Mouse (Mus musculus) stomach, embryonic 16.5 days (tissue): ENCODE data around the gene Polr2b. TPM values are rescaled to one million over a fixed set of nuclear protein-coding genes. Genes with fewer than 3 reads are reported as not detected.

Experiments used
- ATAC-seq: fragments of 200-750 bp; cut with Nextera tagmentation; 2 replicates; pipeline ENCODE4 v1.8.0; 2017; ENCODE audit warnings: moderate number of reproducible peaks, moderate TSS enrichment; ENCODE audit not compliant: insufficient read depth, low FRiP score
- H3K27ac ChIP-seq: fragments of 300-500 bp; sonication (generic); 2 replicates; pipeline ENCODE4 v1.5.1; 2014; ENCODE audit warnings: low read length
- H3K27me3 ChIP-seq: fragments of 300-500 bp; sonication (generic); 2 replicates; pipeline ENCODE4 v1.6.1; 2014; ENCODE audit warnings: low read length, control low read depth, mixed read lengths; ENCODE audit not compliant: control insufficient read depth, insufficient read depth
- H3K36me3 ChIP-seq: fragments of 300-500 bp; sonication (generic); 2 replicates; pipeline ENCODE4 v1.6.1; 2014; ENCODE audit warnings: low read length; ENCODE audit not compliant: control insufficient read depth, insufficient read depth
- H3K4me1 ChIP-seq: fragments of 300-500 bp; sonication (generic); 2 replicates; pipeline ENCODE4 v1.6.1; 2014; ENCODE audit warnings: low read length, control low read depth, mixed read lengths; ENCODE audit not compliant: control insufficient read depth, insufficient read depth
- H3K4me2 ChIP-seq: fragments of 300-500 bp; sonication (generic); 2 replicates; pipeline ENCODE4 v1.6.1; 2014; ENCODE audit warnings: low read depth, low read length, mixed read lengths
- H3K4me3 ChIP-seq: fragments of 300-500 bp; sonication (generic); replicated peaks from 2 replicates; pipeline ENCODE4 v1.5.1; 2014; ENCODE audit warnings: mild to moderate bottlenecking, low read length
- H3K9ac ChIP-seq: fragments of 300-500 bp; sonication (generic); 2 replicates; pipeline ENCODE4 v1.6.1; 2014; ENCODE audit warnings: low read length
- H3K9me3 ChIP-seq: fragments of 300-500 bp; sonication (generic); replicated peaks from 2 replicates; pipeline ENCODE4 v1.6.1; 2016; ENCODE audit warnings: low read length, control low read depth; ENCODE audit not compliant: control insufficient read depth
- WGBS: fragments of 180-500 bp; shearing (Covaris S2); extraction: QIAGEN DNeasy Blood & Tissue Kit; methylation state at CpG from one replicate; pipeline ENCODE4 v1.1.7; 2014; 5-methylcytosine and 5-hydroxymethylcytosine counted together
- polyA plus RNA-seq: library from polyadenylated mRNA; unstranded; fragments of >200 nt; fragmentation: Nextera tagmentation; extraction: Ambion mirVana; gene quantifications from 2 replicates; pipeline ENCODE4 v1.2.1, GENCODE M21; 2015

Polr2b gene
- polyA plus RNA-seq, 1 experiment from 2014 or later: 51.1 TPM

DNA sequence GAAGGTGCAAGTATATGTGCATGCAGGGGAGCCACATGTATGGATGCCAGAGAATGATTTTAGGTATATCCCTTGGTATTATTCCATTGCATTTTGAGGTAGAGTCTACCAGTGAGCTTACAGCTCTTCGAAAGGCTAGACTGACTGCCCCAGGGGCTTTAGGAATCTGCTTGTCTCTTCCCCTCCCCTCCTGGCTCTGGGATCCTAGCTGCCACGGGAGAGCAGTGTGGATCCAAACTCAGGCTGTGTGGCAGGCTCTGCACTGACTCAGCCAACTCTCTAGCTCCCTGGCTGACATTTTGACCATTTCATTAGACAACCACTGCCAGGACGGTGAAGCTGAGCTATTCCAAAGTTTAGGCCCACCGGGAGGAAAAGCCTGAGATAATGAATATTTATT lies 65.6 kb downstream of the Polr2b start:
- ATAC-seq: no peak
- WGBS: 69% methylated on average over 4 of the region's 4 CpGs
- H3K27me3 ChIP-seq: no peaks in the 10 kb centered on the region
- H3K36me3 ChIP-seq: no peaks in the 10 kb centered on the region
- no peak overlapping the region for H3K27ac ChIP-seq
- no peak overlapping the region for H3K9ac ChIP-seq
- no peak overlapping the region for H3K4me3 ChIP-seq
- H3K9me3 ChIP-seq: no peaks in the 10 kb centered on the region
- H3K4me2 ChIP-seq: no peak overlapping the region
- no peaks in the 10 kb centered on the region for H3K4me1 ChIP-seq

DNA sequence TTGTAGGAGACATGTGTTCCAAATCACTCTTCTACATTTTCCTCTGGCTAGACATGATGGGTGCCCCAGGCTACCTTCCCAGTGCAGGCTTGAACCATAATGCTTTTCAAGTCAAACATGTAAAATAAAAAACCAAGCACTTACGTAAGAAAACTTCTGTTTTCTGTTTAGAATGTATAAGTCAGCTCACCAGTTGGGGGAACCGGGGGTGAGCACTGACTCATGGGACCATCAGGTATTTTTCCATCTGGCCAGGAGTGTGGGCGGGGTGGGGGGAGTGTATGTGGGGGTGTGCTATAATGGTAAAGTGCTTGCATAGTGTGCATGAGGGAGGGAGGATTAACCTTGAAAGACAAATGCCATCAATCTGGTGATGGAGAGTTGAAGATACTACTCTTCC lies 68.1 kb downstream of the Polr2b start:
- no peak overlapping the region for H3K27ac ChIP-seq
- H3K9ac ChIP-seq: no peak overlapping the region
- 83% methylated on average over 3 of the region's 3 CpGs for WGBS
- H3K9me3 ChIP-seq: no peaks in the 10 kb centered on the region
- ATAC-seq: no peak
- no peaks in the 10 kb centered on the region for H3K36me3 ChIP-seq
- no peak overlapping the region for H3K4me3 ChIP-seq
- H3K27me3 ChIP-seq: no peaks in the 10 kb centered on the region
- no peak overlapping the region for H3K4me2 ChIP-seq
- no peaks in the 10 kb centered on the region for H3K4me1 ChIP-seq

DNA sequence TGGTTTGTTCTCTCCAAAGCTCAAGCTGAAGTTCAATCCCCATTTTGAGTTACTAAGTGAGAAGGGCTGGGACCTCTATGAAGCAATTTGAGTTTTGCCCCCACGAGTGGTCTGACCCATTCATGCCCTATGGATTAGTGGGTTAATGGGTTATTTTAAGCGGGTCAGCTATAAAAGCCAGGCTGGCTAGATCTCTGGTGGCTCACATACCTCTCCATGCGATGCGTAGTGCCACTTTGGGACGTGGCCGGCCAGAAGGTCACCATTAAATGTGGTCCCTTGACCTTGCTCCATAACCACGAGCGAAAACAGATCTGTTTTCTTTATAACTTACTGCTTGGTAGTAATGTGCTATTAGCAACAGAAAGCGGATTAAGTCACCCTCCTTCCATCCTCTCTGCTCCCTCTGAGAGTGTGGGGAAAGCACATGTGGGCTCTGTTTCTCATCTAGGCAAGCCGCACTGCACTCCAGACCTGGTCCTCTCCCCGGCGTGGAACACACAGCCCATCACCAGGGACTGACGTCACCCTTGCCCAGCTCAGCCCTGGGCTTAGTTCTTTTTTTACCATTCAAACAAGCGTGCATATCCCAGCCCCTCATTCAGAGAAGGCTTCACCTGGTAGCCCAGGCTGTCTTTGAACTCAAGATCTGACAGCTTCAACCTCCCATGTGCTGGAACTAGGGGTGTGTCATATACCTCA lies 69.6 kb downstream of the Polr2b start:
- H3K27ac ChIP-seq: no peak overlapping the region
- no peaks in the 10 kb centered on the region for H3K36me3 ChIP-seq
- H3K4me2 ChIP-seq: no peak overlapping the region
- H3K9ac ChIP-seq: no peak overlapping the region
- ATAC-seq: no peak
- 74% methylated on average over 14 of the region's 14 CpGs for WGBS
- H3K4me1 ChIP-seq: 0 out of 2 replicates have a peak, but pooled peaks cover 3% of the 10 kb centered on the region
- no peaks in the 10 kb centered on the region for H3K27me3 ChIP-seq
- no peaks in the 10 kb centered on the region for H3K9me3 ChIP-seq
- H3K4me3 ChIP-seq: no peak overlapping the region

DNA sequence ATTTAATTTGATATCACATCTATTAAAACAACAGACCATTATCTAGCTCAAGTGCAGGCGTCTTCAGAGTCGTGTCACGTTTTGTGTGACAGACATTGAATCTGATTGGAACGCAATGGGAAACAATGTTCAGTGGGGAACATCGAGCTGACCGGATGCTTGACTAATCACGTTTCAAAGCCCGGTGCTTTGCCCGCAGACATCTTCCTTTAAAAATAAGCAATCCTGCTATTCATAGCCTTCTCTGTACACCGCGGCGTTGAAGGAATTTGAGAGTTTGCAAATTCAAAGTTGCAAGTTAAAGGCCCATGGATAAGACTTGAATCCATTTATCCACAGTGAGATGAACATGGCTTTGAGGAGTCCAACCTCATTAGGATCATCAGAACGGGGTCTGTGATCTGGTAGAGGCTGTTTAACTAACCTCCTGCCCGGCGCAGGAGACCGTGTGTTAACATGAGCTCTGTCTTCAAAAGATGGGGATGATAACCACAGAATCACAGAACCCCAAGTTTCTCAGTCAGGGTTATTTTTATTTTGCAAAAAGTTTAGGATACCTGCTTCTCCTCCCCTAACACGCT lies 70.5 kb downstream of the Polr2b start:
- Histone ChIP-seq H3K4me1 (0 out of 2 replicates have a peak, but pooled peaks cover 3% of the 10 kb centered on the region), H3K4me3 (no peak overlapping the region), H3K9ac (no peak overlapping the region), H3K27ac (no peak overlapping the region), H3K9me3 (no peaks in the 10 kb centered on the region), H3K36me3 (no peaks in the 10 kb centered on the region), H3K27me3 (no peaks in the 10 kb centered on the region), H3K4me2 (no peak overlapping the region)
- WGBS: 81% methylated on average over 17 of the region's 17 CpGs
- no peak for ATAC-seq

DNA sequence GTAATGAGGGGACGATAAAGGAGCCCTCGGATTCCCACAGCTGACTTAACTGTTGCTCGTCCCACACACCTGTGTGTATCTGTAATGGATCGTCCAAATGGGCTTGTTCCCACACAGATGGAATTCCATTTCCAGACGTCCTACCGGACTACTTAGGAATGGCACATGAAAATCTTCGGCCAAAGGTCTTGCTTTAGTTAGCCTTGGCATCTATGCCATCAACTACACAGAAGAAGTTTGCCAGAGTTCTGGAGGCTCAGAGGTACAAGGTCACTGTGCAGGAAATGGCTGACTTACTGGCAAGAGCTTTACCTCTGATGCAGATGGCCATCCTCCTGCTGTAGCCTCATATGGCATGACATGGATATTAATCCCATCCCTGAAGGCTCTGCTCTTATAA lies 71.3 kb downstream of the Polr2b start:
- H3K9ac ChIP-seq: no peak overlapping the region
- peaks cover 6% of the 10 kb centered on the region for H3K4me1 ChIP-seq
- no peak overlapping the region for H3K4me2 ChIP-seq
- 87% methylated on average over 7 of the region's 7 CpGs for WGBS
- H3K27ac ChIP-seq: no peak overlapping the region
- no peaks in the 10 kb centered on the region for H3K9me3 ChIP-seq
- H3K4me3 ChIP-seq: no peak overlapping the region
- no peaks in the 10 kb centered on the region for H3K27me3 ChIP-seq
- ATAC-seq: no peak
- no peaks in the 10 kb centered on the region for H3K36me3 ChIP-seq

DNA sequence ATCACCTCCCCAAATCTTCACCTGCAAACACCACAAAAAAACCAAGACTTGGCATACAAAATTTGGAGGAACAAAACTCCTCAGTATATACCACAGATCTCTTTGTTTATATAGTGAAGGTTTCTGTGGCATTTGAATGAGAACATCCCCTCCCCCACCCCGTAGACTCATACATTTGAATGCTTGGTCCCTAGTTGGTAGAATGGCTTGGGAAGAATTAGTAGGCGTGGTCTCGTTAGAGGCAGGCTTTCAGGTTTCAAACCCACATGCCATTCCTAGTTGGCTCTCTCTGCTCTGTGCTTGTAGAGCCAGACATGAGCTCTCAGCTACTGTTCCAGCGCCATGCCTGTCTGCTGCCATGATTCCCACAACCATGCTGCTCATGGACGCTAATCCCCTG lies 71.7 kb downstream of the Polr2b start:
- no peak overlapping the region for H3K9ac ChIP-seq
- WGBS: 91% methylated on average over 5 of the region's 5 CpGs
- H3K27me3 ChIP-seq: no peaks in the 10 kb centered on the region
- no peaks in the 10 kb centered on the region for H3K36me3 ChIP-seq
- no peak for ATAC-seq
- H3K27ac ChIP-seq: no peak overlapping the region
- no peak overlapping the region for H3K4me3 ChIP-seq
- H3K4me1 ChIP-seq: peaks cover 10% of the 10 kb centered on the region
- H3K4me2 ChIP-seq: no peak overlapping the region
- no peaks in the 10 kb centered on the region for H3K9me3 ChIP-seq

DNA sequence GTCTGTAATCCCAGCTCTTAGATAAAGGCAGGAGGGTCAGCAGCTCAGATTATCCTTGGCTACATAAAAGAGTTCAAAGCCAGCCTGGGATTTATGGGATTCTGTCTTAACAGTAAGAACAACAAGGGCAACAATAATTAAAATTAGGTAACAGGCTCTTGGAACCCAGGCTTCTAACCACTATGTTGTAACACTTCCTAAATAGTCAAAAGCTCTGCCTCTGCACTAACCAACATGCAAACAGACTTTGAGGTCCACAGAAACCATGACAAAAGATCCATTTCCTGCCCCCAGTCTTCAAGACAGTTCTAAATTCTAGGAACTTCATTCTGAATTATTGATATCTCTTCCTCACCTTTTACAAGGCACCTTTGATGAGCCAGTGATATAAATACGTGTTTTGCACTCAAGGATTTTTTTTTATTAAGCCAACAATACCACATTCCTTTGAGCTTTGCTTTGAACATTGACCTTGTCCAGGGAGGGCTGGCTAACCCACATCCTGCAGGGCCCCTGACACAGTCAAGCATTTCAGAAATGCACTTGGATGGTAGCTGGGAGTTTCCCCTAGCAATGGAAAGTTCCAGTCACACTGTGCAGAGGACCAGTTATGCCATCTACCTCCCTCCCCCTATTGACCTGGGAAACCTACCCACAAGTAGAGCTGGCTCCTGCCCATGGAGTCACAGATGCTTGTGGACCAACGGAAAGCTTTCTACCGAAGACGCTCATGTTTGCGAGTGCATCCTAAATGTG lies 74.0 kb downstream of the Polr2b start:
- Histone ChIP-seq H3K27ac (no peak overlapping the region), H3K9ac (no peak overlapping the region), H3K4me2 (no peak overlapping the region), H3K27me3 (no peaks in the 10 kb centered on the region), H3K4me3 (no peak overlapping the region), H3K36me3 (no peaks in the 10 kb centered on the region), H3K9me3 (no peaks in the 10 kb centered on the region), H3K4me1 (peaks cover 18% of the 10 kb centered on the region)
- 81% methylated on average over 5 of the region's 5 CpGs for WGBS
- no peak for ATAC-seq

DNA sequence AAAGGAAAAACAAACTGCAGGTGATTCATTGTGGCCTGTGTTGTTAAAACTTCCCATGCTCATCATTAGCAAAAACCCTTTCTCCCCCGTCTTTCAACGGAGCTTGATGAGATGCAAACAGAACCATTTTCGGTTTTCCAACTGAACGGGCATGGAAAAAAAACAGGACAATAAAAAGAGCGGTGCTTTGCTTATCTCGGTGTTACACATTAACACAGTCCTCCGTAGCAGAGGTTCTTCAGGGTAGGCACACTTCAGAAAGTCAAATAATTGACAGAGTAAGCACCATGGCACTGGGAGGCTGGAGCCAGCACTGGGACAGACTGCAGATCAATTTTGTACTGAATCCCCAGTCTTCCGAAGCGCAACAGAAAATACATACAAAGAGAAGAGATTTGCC lies 74.8 kb downstream of the Polr2b start:
- Histone ChIP-seq H3K4me3 (no peak overlapping the region), H3K36me3 (no peaks in the 10 kb centered on the region), H3K4me1 (peaks cover 18% of the 10 kb centered on the region), H3K27me3 (no peaks in the 10 kb centered on the region), H3K9me3 (no peaks in the 10 kb centered on the region), H3K4me2 (no peak overlapping the region), H3K27ac (no peak overlapping the region), H3K9ac (no peak overlapping the region)
- ATAC-seq: no peak
- WGBS: 64% methylated on average over 9 of the region's 9 CpGs

DNA sequence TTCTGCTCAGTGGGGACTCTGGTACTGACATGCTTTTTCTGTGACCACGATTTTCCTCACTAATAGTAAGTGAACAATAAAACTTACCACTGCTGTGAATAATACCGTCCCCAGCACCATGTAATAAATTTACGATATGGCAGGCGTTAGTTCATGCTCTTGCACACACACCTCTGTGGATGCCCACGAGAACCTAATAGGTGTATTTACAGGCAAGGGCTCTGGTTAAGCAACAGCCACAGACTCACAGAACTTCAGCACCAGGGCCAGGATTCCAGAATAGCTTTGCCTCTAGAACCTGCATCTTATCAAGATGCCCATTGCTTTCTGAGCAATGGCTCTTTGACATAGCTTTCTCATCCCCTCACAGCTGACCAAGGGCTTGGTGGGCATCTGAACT lies 75.3 kb downstream of the Polr2b start:
- Histone ChIP-seq H3K4me2 (no peak overlapping the region), H3K4me1 (peaks cover 18% of the 10 kb centered on the region), H3K36me3 (no peaks in the 10 kb centered on the region), H3K27ac (no peak overlapping the region), H3K27me3 (no peaks in the 10 kb centered on the region), H3K9ac (no peak overlapping the region), H3K4me3 (no peak overlapping the region), H3K9me3 (no peaks in the 10 kb centered on the region)
- ATAC-seq: no peak
- 76% methylated on average over 5 of the region's 5 CpGs for WGBS
